Mouse (Mus musculus): ENCODE results near the gene Tmem178.

The Tmem178 gene

GRCm38 (mm10) chr17:81045525-81046150 is 101.2 kb downstream of the Tmem178 start:
- no peak for TF ChIP-seq GATA4 (IDR thresholded peaks at IDR 0.05; ENCODE audit: insufficient replicate concordance, low read length)

GRCm38 (mm10) chr17:81047930-81048564 is 103.6 kb downstream of the Tmem178 start:
- no peak for TF ChIP-seq GATA4 (IDR thresholded peaks at IDR 0.05; ENCODE audit: insufficient replicate concordance, low read length)
